Mouse (Mus musculus) G1E-ER4 (cell line): ENCODE data around the gene Ttc7b. TPM values are rescaled to one million over a fixed set of nuclear protein-coding genes. Genes with fewer than 3 reads are reported as not detected.

ENCODE experiments used
- GATA1 ChIP-seq: IDR thresholded peaks from one replicate; pipeline ENCODE4 v1.8.0; 2012; ENCODE audit warnings: low read length, inconsistent platforms
- polyA plus RNA-seq: library from polyadenylated mRNA; stranded (reverse); fragments of >175 nt; gene quantifications from 2 replicates; pipeline ENCODE4 v1.2.3, GENCODE M21; 2012

The Ttc7b gene
- polyA plus RNA-seq, 1 experiment, result 24.7 TPM

- no peak for TF ChIP-seq GATA1
Measured at GRCm38 (mm10) chr12:100337351-100338018, 183.1 kb downstream of the Ttc7b start.

- TF ChIP-seq GATA1, result no peak
Measured at GRCm38 (mm10) chr12:100336241-100336640, 184.4 kb downstream of the Ttc7b start.

GRCm38 (mm10) chr12:100331806-100332205 is 188.8 kb downstream of the Ttc7b start:
- TF ChIP-seq GATA1, result no peak

- TF ChIP-seq GATA1, result no peak
Measured at GRCm38 (mm10) chr12:100330234-100330633, 190.4 kb downstream of the Ttc7b start.

GRCm38 (mm10) chr12:100328998-100329397 is 191.6 kb downstream of the Ttc7b start:
- no peak for TF ChIP-seq GATA1

GRCm38 (mm10) chr12:100328557-100328956 is 192.1 kb downstream of the Ttc7b start:
- no peak for TF ChIP-seq GATA1

GRCm38 (mm10) chr12:100326732-100327131 is 193.9 kb downstream of the Ttc7b start:
- TF ChIP-seq GATA1, result no peak

- TF ChIP-seq GATA1, result no peak
Measured at GRCm38 (mm10) chr12:100325618-100326017, 195.0 kb downstream of the Ttc7b start.

- no peak for TF ChIP-seq GATA1
Measured at GRCm38 (mm10) chr12:100325212-100325611, 195.4 kb downstream of the Ttc7b start.

GRCm38 (mm10) chr12:100323641-100324040 is 197.0 kb downstream of the Ttc7b start:
- no peak for TF ChIP-seq GATA1

- TF ChIP-seq GATA1, result no peak
Measured at GRCm38 (mm10) chr12:100322225-100322624, 198.4 kb downstream of the Ttc7b start.

GRCm38 (mm10) chr12:100321545-100321944 is 199.1 kb downstream of the Ttc7b start:
- no peak for TF ChIP-seq GATA1

GRCm38 (mm10) chr12:100319746-100320145 is 200.9 kb downstream of the Ttc7b start:
- TF ChIP-seq GATA1, result no peak

- TF ChIP-seq GATA1, result no peak
Measured at GRCm38 (mm10) chr12:100317936-100318335, 202.7 kb downstream of the Ttc7b start.

GRCm38 (mm10) chr12:100316094-100316493 is 204.5 kb downstream of the Ttc7b start:
- no peak for TF ChIP-seq GATA1

GRCm38 (mm10) chr12:100315119-100315885 is 205.3 kb downstream of the Ttc7b start:
- TF ChIP-seq GATA1, result no peak
